Mouse (Mus musculus) thymus, adult 2 months (tissue): ENCODE data around the gene Olfr811. TPM values are rescaled to one million over a fixed set of nuclear protein-coding genes. Genes with fewer than 3 reads are reported as not detected.

ENCODE experiments used
- DNase-seq: peaks from one replicate; pipeline ENCODE4 v3.0.0; 2021
- H3K27ac ChIP-seq: fragments of 200-500 bp; 2 replicates; pipeline ENCODE4 v1.5.1; 2012; ENCODE audit warnings: low read length, control low read depth; ENCODE audit not compliant: control insufficient read depth, insufficient read depth
- H3K27me3 ChIP-seq: fragments of 200-500 bp; 2 replicates; pipeline ENCODE4 v1.6.1; 2012; ENCODE audit warnings: mild to moderate bottlenecking, low read length, moderate library complexity, mixed read lengths; ENCODE audit not compliant: control insufficient read depth, insufficient read depth
- H3K36me3 ChIP-seq: fragments of 200-500 bp; 2 replicates; pipeline ENCODE4 v1.6.1; 2012; ENCODE audit warnings: mild to moderate bottlenecking, low read length, moderate library complexity; ENCODE audit not compliant: control insufficient read depth, insufficient read depth
- H3K4me1 ChIP-seq: fragments of 200-500 bp; replicated peaks from 2 replicates; pipeline ENCODE4 v1.6.1; 2012; ENCODE audit warnings: low read length; ENCODE audit not compliant: control insufficient read depth, insufficient read depth
- H3K4me3 ChIP-seq: fragments of 200-500 bp; 2 replicates; pipeline ENCODE4 v1.5.1; 2012; ENCODE audit warnings: mild to moderate bottlenecking, low read length, control low read depth, moderate library complexity; ENCODE audit not compliant: control insufficient read depth, insufficient read depth
- CTCF ChIP-seq: fragments of 200-500 bp; IDR thresholded peaks from 2 replicates; pipeline ENCODE4 v1.5.1; 2012; ENCODE audit warnings: mild to moderate bottlenecking, control low read depth, low read length, moderate library complexity, borderline replicate concordance; ENCODE audit not compliant: control insufficient read depth, poor library complexity, insufficient read depth; ENCODE audit errors: extremely low read depth
- POLR2A ChIP-seq: fragments of 200-500 bp; IDR thresholded peaks from 2 replicates; pipeline ENCODE4 v1.6.1; 2012; ENCODE audit warnings: mild to moderate bottlenecking, low read length, control low read depth, moderate library complexity; ENCODE audit not compliant: control insufficient read depth, poor library complexity, insufficient read depth; ENCODE audit errors: extremely low read depth
- WGBS: fragments of 180-500 bp; shearing (Covaris S2); methylation state at CpG from one replicate; pipeline ENCODE4 v1.1.7; 2018; 5-methylcytosine and 5-hydroxymethylcytosine counted together
- polyA plus RNA-seq: library from polyadenylated mRNA; depleted of rRNA; stranded (reverse); fragments of >200 nt; gene quantifications from 2 replicates; pipeline ENCODE4 v1.2.3, GENCODE M21; 2012; rRNA removed

Gene Olfr811
- not detected in 2 replicates for polyA plus RNA-seq

- Histone ChIP-seq H3K4me1 (no peaks in the 10 kb centered on the region), H3K27me3 (no peaks in the 10 kb centered on the region), H3K36me3 (no peaks in the 10 kb centered on the region), H3K27ac (no peak within 1 kb of the TSS), H3K4me3 (no peak within 1 kb of the TSS)
- no peak for TF ChIP-seq CTCF
- TF ChIP-seq POLR2A, result no peak
- 87% methylated on average over 4 of the region's 4 CpGs for WGBS
- DNase-seq, result no peak
Measured at GRCm38 (mm10) chr10:129804296-129804695, at the start of gene Olfr811. Olfr811 (minus strand) TSS chr10:129804396.

- Histone ChIP-seq H3K27me3 (no peaks in the 10 kb centered on the region), H3K4me3 (no peak overlapping the region), H3K4me1 (no peaks in the 10 kb centered on the region), H3K36me3 (no peaks in the 10 kb centered on the region), H3K27ac (no peak overlapping the region)
- no peak for DNase-seq
- TF ChIP-seq CTCF (no peak), POLR2A (no peak)
- WGBS, result 90% methylated on average over 1 of the region's 1 CpGs
Measured at GRCm38 (mm10) chr10:129847343-129847742, 43.1 kb upstream of the Olfr811 start.

- Histone ChIP-seq H3K36me3 (no peaks in the 10 kb centered on the region), H3K4me1 (no peaks in the 10 kb centered on the region), H3K27me3 (no peaks in the 10 kb centered on the region), H3K27ac (no peak within 1 kb of the TSS), H3K4me3 (no peak within 1 kb of the TSS)
- TF ChIP-seq POLR2A (no peak), CTCF (no peak)
- 68% methylated on average over 1 of the region's 1 CpGs for WGBS
- DNase-seq, result no peak
Measured at GRCm38 (mm10) chr10:129845994-129846393, 41.8 kb upstream of the Olfr811 start, which contains the start of gene Olfr812. Olfr812 (minus strand) TSS chr10:129846094.

GRCm38 (mm10) chr10:129794817-129795216, 9.4 kb downstream of the Olfr811 start, which contains the start of gene Olfr810:
Olfr810 (minus strand) TSS chr10:129794917.
- H3K4me1 ChIP-seq, result no peaks in the 10 kb centered on the region
- no peaks in the 10 kb centered on the region for H3K36me3 ChIP-seq
- H3K4me3 ChIP-seq, result no peak within 1 kb of the TSS
- TF ChIP-seq CTCF (no peak), POLR2A (no peak)
- no peaks in the 10 kb centered on the region for H3K27me3 ChIP-seq
- no peak within 1 kb of the TSS for H3K27ac ChIP-seq
- no peak for DNase-seq

GRCm38 (mm10) chr10:129778123-129778522, 26.1 kb downstream of the Olfr811 start:
- Histone ChIP-seq H3K4me3 (no peak overlapping the region), H3K27ac (no peak overlapping the region), H3K36me3 (no peaks in the 10 kb centered on the region), H3K4me1 (no peaks in the 10 kb centered on the region), H3K27me3 (no peaks in the 10 kb centered on the region)
- DNase-seq, result no peak
- TF ChIP-seq CTCF, result no peak
- TF ChIP-seq POLR2A, result no peak

- TF ChIP-seq CTCF, result no peak
- TF ChIP-seq POLR2A, result no peak
- Histone ChIP-seq H3K27ac (no peak within 1 kb of the TSS), H3K4me1 (no peaks in the 10 kb centered on the region), H3K36me3 (no peaks in the 10 kb centered on the region), H3K4me3 (no peak within 1 kb of the TSS), H3K27me3 (no peaks in the 10 kb centered on the region)
- DNase-seq, result no peak
Measured at GRCm38 (mm10) chr10:129774338-129774737, 29.9 kb downstream of the Olfr811 start, which contains the start of gene Olfr809. Olfr809 (plus strand) TSS chr10:129774638.

GRCm38 (mm10) chr10:129765182-129765581, 39.0 kb downstream of the Olfr811 start, which contains the start of gene Olfr808:
Olfr808 (plus strand) TSS chr10:129765482.
- Histone ChIP-seq H3K4me3 (no peak within 1 kb of the TSS), H3K4me1 (no peaks in the 10 kb centered on the region), H3K27ac (no peak within 1 kb of the TSS), H3K27me3 (no peaks in the 10 kb centered on the region), H3K36me3 (no peaks in the 10 kb centered on the region)
- TF ChIP-seq POLR2A, result no peak
- TF ChIP-seq CTCF, result no peak
- 94% methylated on average over 1 of the region's 1 CpGs for whole genome bisulfite sequencing
- no peak for DNase-seq
